Mouse (Mus musculus) adrenal gland, adult 2 months (tissue): Measurements from ENCODE around the gene Atp8b5. TPM values are rescaled to one million over a fixed set of nuclear protein-coding genes. Genes with fewer than 3 reads are reported as not detected.

Experiments
- DNase-seq: peaks from one replicate; pipeline ENCODE4 v3.0.0; 2021
- polyA plus RNA-seq: library from polyadenylated mRNA; depleted of rRNA; stranded (reverse); fragments of >200 nt; gene quantifications from 2 replicates; pipeline ENCODE4 v1.2.3, GENCODE M21; 2012
- total RNA-seq, 2 experiments: library from RNA; stranded (reverse); gene quantifications; 2 replicates each; pipeline ENCODE4 v1.2.3; 2021

The Atp8b5 gene
- total and polyA plus RNA-seq, 3 experiments: 0.21 to 0.45 (median 0.37) TPM

- no peak for DNase-seq
Observed at GRCm38 (mm10) chr4:43322336-43322735, 55.4 kb downstream of the Atp8b5 start.

GRCm38 (mm10) chr4:43327118-43327517, 60.2 kb downstream of the Atp8b5 start:
- DNase-seq: no peak

- no peak for DNase-seq
Observed at GRCm38 (mm10) chr4:43334771-43335170, 67.8 kb downstream of the Atp8b5 start.

GRCm38 (mm10) chr4:43336176-43336575, 69.2 kb downstream of the Atp8b5 start:
- no peak for DNase-seq

GRCm38 (mm10) chr4:43340096-43340804, 73.3 kb downstream of the Atp8b5 start:
- peak; percentile 39 for DNase-seq

- no peak for DNase-seq
Observed at GRCm38 (mm10) chr4:43341276-43341891, 74.4 kb downstream of the Atp8b5 start.

- no peak for DNase-seq
Observed at GRCm38 (mm10) chr4:43342443-43342842, 75.5 kb downstream of the Atp8b5 start.

GRCm38 (mm10) chr4:43344932-43345331, 78.0 kb downstream of the Atp8b5 start:
- DNase-seq: no peak

- DNase-seq: peak; percentile 28
Observed at GRCm38 (mm10) chr4:43349206-43349605, 82.2 kb downstream of the Atp8b5 start.

- peak; percentile 10 for DNase-seq
Observed at GRCm38 (mm10) chr4:43350038-43350560, 83.1 kb downstream of the Atp8b5 start.

GRCm38 (mm10) chr4:43353662-43354061, 86.7 kb downstream of the Atp8b5 start:
- no peak for DNase-seq

GRCm38 (mm10) chr4:43364914-43365560, 98.1 kb downstream of the Atp8b5 start:
- no peak for DNase-seq

GRCm38 (mm10) chr4:43367295-43367694, 100.3 kb downstream of the Atp8b5 start:
- DNase-seq: no peak

GRCm38 (mm10) chr4:43367787-43368186, 100.8 kb downstream of the Atp8b5 start:
- no peak for DNase-seq

GRCm38 (mm10) chr4:43371406-43371805, 104.4 kb downstream of the Atp8b5 start:
- no peak for DNase-seq

- DNase-seq: no peak
Observed at GRCm38 (mm10) chr4:43372155-43372554, 105.2 kb downstream of the Atp8b5 start.

GRCm38 (mm10) chr4:43374266-43374665, 107.3 kb downstream of the Atp8b5 start:
- no peak for DNase-seq

- DNase-seq: no peak
Observed at GRCm38 (mm10) chr4:43379601-43380000, 112.6 kb downstream of the Atp8b5 start.

- DNase-seq: no peak
Observed at GRCm38 (mm10) chr4:43380951-43381350, 114.0 kb downstream of the Atp8b5 start.

GRCm38 (mm10) chr4:43381408-43382154, 114.6 kb downstream of the Atp8b5 start, which contains the start of gene Rusc2:
Gene Rusc2 (plus strand): TSS chr4:43381979.
- DNase-seq: peak; percentile 94

- DNase-seq: peak; percentile 25
Observed at GRCm38 (mm10) chr4:43382155-43383020, 115.4 kb downstream of the Atp8b5 start.
